Mouse (Mus musculus): ENCODE data around the gene Gimap4.

- TF ChIP-seq ELF1 (IDR thresholded peaks at IDR 0.05; ENCODE audit: low read depth, low read length) (no peak), USF1 (IDR thresholded peaks at IDR 0.05; ENCODE audit: low read depth, low read length) (no peak), CTCF (conservative IDR thresholded peaks at IDR 0.05 in 1 of 2, IDR thresholded peaks at IDR 0.05 in 1 of 2; ENCODE audit: low read depth in 2 of 2, low read length in 2 of 2) (no peak), POLR2A (IDR thresholded peaks at IDR 0.05; ENCODE audit: low read depth, low read length) (no peak), UBTF (IDR thresholded peaks at IDR 0.05; ENCODE audit: low read depth, low read length) (no peak), TBP (conservative IDR thresholded peaks at IDR 0.05; ENCODE audit: low read depth, low read length) (no peak), MAX (IDR thresholded peaks at IDR 0.05; ENCODE audit: low read length) (no peak), ZNF384 (IDR thresholded peaks at IDR 0.05; ENCODE audit: low read depth, low read length) (no peak), HCFC1 (IDR thresholded peaks at IDR 0.05; ENCODE audit: low read depth, low read length) (no peak), MXI1 (IDR thresholded peaks at IDR 0.05; ENCODE audit: low read depth, low read length) (no peak)
Observed at GRCm38 (mm10) chr6:48638553-48638952, 45.8 kb upstream of the Gimap4 start.
